Mouse (Mus musculus) neural tube, embryonic 13.5 days (tissue): Measurements from ENCODE around the gene Gyg. TPM values are rescaled to one million over a fixed set of nuclear protein-coding genes. Genes with fewer than 3 reads are reported as not detected.

Experiments
- ATAC-seq: fragments of 200-750 bp; cut with Nextera tagmentation; 2 replicates; pipeline ENCODE4 v1.8.0; 2017; ENCODE audit warnings: low read depth, mild to moderate bottlenecking, moderate TSS enrichment, moderate library complexity
- H3K27ac ChIP-seq: fragments of 300-500 bp; sonication (generic); replicated peaks from 2 replicates; pipeline ENCODE4 v1.5.1; 2015; ENCODE audit warnings: moderate library complexity, mild to moderate bottlenecking, inconsistent platforms
- H3K27me3 ChIP-seq: fragments of 300-500 bp; sonication (generic); 2 replicates; pipeline ENCODE4 v1.6.1; 2015; ENCODE audit warnings: mild to moderate bottlenecking, inconsistent platforms
- H3K36me3 ChIP-seq: fragments of 300-500 bp; sonication (generic); 2 replicates; pipeline ENCODE4 v1.6.1; 2015; ENCODE audit warnings: mild to moderate bottlenecking, inconsistent platforms
- H3K4me1 ChIP-seq: fragments of 300-500 bp; sonication (generic); replicated peaks from 2 replicates; pipeline ENCODE4 v1.6.1; 2015; ENCODE audit warnings: inconsistent platforms
- H3K4me2 ChIP-seq: fragments of 300-500 bp; sonication (generic); 2 replicates; pipeline ENCODE4 v1.6.1; 2015; ENCODE audit warnings: inconsistent platforms, mild to moderate bottlenecking, moderate library complexity
- H3K4me3 ChIP-seq: fragments of 300-500 bp; sonication (generic); 2 replicates; pipeline ENCODE4 v1.5.1; 2015; ENCODE audit warnings: mild to moderate bottlenecking, inconsistent platforms
- H3K9ac ChIP-seq: fragments of 300-500 bp; sonication (generic); 2 replicates; pipeline ENCODE4 v1.6.1; 2015; ENCODE audit warnings: moderate library complexity, mild to moderate bottlenecking, inconsistent platforms
- H3K9me3 ChIP-seq: fragments of 300-500 bp; sonication (generic); 2 replicates; pipeline ENCODE4 v1.6.1; 2016; ENCODE audit warnings: inconsistent platforms
- WGBS: fragments of 180-500 bp; shearing (Covaris S2); methylation state at CpG from one replicate; pipeline ENCODE4 v1.1.7; 2015; 5-methylcytosine and 5-hydroxymethylcytosine counted together
- polyA plus RNA-seq: library from polyadenylated mRNA; unstranded; fragments of >200 nt; fragmentation: Nextera tagmentation; extraction: Ambion mirVana; gene quantifications from 2 replicates; pipeline ENCODE4 v1.2.1, GENCODE M21; 2015

Gyg gene
- polyA plus RNA-seq, 1 experiment from 2014 or later, result 39.8 TPM

DNA sequence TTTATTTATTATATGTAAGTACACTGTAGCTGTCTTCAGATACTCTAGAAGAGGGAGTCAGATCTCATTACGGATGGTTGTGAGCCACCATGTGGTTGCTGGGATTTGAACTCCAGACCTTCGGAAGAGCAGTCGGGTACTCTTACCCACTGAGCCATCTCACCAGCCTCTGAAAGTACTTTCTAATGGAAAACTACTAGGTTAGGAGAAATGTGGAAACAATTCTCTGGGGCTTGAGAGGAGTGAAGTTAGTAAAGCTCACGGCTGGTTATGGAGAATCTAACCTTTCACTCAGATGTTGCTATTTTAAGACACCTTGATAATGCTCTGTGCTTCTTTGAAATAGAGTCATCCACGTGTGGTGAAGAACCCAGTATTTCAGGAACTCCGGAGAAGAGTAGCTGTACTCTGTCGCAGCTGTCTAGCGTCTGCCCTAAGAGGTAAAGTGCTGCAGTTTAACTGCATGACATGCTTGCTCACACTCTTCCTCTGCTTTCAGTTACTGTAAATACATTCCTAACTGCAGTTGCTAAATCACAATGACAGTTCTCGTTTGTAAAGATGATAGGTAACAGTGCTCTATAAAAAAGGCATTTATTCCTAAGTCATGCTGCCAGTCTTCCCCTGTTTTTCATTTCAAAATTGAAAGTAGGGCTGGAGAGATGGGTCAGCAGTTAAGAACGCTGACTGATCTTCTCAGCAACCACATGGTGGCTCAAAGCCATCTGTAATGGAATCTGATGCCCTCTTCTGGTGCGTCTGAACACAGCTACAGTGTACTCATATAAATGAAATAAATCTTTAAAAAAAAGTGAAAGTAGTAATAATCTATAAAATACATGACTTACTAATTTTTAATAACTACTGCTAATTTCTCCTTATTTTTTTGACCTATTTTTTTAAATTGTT lies 78.7 kb downstream of the Gyg start:
- 89% methylated on average over 11 of the region's 11 CpGs for WGBS
- no peaks in the 10 kb centered on the region for H3K4me1 ChIP-seq
- H3K9me3 ChIP-seq, result no peaks in the 10 kb centered on the region
- no peak overlapping the region for H3K4me2 ChIP-seq
- H3K27ac ChIP-seq, result no peak overlapping the region
- ATAC-seq, result no peak
- H3K4me3 ChIP-seq, result no peak overlapping the region
- no peak overlapping the region for H3K9ac ChIP-seq
- no peaks in the 10 kb centered on the region for H3K27me3 ChIP-seq
- peaks cover 46% of the 10 kb centered on the region for H3K36me3 ChIP-seq

Other genes with a start within 250 kb of the Gyg start
- gene Cp, start 198.3 kb downstream of the Gyg start, polyA plus RNA-seq, result 6.8 and 7.9 TPM in 2 replicates
- 14.6 and 15.1 TPM in 2 replicates for gene Hps3, start 120.0 kb downstream of the Gyg start, polyA plus RNA-seq
- 16.9 TPM in 2 replicates for gene Hltf, start 97.5 kb downstream of the Gyg start, polyA plus RNA-seq
- 0.27 and 1.6 TPM in 2 replicates for gene Cpa3, start 86.9 kb upstream of the Gyg start, polyA plus RNA-seq
- gene Cpb1, start 120.4 kb upstream of the Gyg start, polyA plus RNA-seq, result 0.28 and 0.29 TPM in 2 replicates
- 0.17 and 0.36 TPM in 2 replicates for gene Agtr1b, start 211.9 kb upstream of the Gyg start, polyA plus RNA-seq